Mouse (Mus musculus): ENCODE results near the gene Ppp1r12a. TPM values are rescaled to one million over a fixed set of nuclear protein-coding genes. Genes with fewer than 3 reads are reported as not detected.

Ppp1r12a gene
- polyA plus RNA-seq, 1 experiment from 2014 or later, result 90.8 TPM

DNA sequence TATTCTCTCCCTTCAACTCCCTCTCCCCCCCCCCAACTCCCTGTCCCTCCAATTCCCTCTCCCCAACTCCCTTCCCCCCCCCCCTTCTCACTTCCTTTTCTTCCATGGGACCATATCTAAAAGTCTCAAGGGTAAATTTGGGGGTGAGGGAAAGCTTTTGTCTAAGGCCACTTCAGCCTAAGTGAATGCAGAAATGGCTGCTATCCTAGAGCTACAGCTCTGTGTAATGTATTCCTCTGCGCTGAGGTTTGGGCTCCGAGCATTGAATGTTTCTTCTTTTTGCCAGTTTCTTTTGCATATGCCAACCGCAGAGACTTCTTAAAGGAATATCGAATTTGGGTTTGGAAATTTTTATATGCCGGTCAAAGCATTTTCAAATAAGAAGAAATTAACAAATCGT lies 28.7 kb upstream of the Ppp1r12a start:
- no peaks in the 10 kb centered on the region for H3K36me3 ChIP-seq (ENCODE audit: control insufficient read depth, insufficient read depth, low read length)
- H3K4me1 ChIP-seq (ENCODE audit: control insufficient read depth, insufficient read depth, low read length), result no peaks in the 10 kb centered on the region
- 91% methylated on average over 6 of the region's 6 CpGs for WGBS
- H3K27ac ChIP-seq (ENCODE audit: low read depth, low read length), result no peak overlapping the region
- DNase-seq (ENCODE audit: low spot score) (no peak), ATAC-seq (ENCODE audit: insufficient read depth, low FRiP score, low TSS enrichment) (no peak)
- no peak overlapping the region for H3K9ac ChIP-seq (ENCODE audit: low read length)
- no peak overlapping the region for H3K4me3 ChIP-seq (ENCODE audit: low read depth, low read length)
- no peak overlapping the region for H3K4me2 ChIP-seq (ENCODE audit: low read depth)
- no peaks in the 10 kb centered on the region for H3K9me3 ChIP-seq (ENCODE audit: control insufficient read depth, low read length)
- H3K27me3 ChIP-seq (ENCODE audit: control insufficient read depth, insufficient read depth, low read length), result no peaks in the 10 kb centered on the region

DNA sequence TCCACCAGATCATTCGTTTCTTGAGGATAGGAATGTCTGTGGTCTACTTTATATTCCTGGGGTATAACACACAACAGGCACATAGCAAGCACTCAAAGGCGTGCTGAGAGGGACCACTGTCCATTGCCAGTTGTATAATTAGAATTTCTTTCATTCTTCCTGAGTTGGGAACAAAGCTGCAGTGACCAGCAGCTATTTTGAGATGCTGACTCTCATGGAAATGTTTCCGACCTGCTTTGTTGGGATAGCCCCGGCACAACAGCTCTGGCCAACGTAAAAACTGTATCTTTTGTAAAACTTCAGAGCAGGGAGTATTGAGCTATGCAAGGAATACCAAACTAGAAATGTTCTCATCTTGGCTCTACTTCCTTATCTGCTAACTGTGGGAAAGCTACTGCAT lies 28.2 kb upstream of the Ppp1r12a start:
- no peaks in the 10 kb centered on the region for H3K4me1 ChIP-seq (ENCODE audit: control insufficient read depth, insufficient read depth, low read length)
- no peaks in the 10 kb centered on the region for H3K27me3 ChIP-seq (ENCODE audit: control insufficient read depth, insufficient read depth, low read length)
- DNase-seq (ENCODE audit: low spot score) (no peak), ATAC-seq (ENCODE audit: insufficient read depth, low FRiP score, low TSS enrichment) (no peak)
- 79% methylated on average over 5 of the region's 5 CpGs for WGBS
- no peak overlapping the region for H3K4me2 ChIP-seq (ENCODE audit: low read depth)
- no peak overlapping the region for H3K9ac ChIP-seq (ENCODE audit: low read length)
- no peaks in the 10 kb centered on the region for H3K9me3 ChIP-seq (ENCODE audit: control insufficient read depth, low read length)
- no peaks in the 10 kb centered on the region for H3K36me3 ChIP-seq (ENCODE audit: control insufficient read depth, insufficient read depth, low read length)
- no peak overlapping the region for H3K4me3 ChIP-seq (ENCODE audit: low read depth, low read length)
- no peak overlapping the region for H3K27ac ChIP-seq (ENCODE audit: low read depth, low read length)

DNA sequence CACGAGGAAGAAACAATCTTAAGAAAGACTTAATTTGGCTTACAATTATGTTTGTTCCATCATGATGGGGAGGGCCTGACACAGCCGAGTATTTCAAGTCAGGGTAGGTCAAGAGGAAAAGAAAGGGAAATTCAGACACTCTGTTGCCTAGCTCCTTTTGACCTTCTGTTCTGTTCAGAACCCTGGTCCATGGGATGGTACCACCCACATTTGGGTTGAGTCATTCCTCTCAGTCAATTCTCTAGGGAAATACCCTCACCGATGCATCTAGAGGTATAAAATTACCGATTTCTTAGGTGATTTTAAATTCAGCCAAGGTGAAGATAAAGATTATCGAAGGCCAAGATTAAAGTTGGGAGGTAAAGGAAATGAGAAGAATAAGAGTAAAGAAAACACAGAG lies 23.6 kb upstream of the Ppp1r12a start:
- Histone ChIP-seq H3K4me3 (ENCODE audit: low read depth, low read length) (no peak overlapping the region), H3K36me3 (ENCODE audit: control insufficient read depth, insufficient read depth, low read length) (no peaks in the 10 kb centered on the region), H3K9ac (ENCODE audit: low read length) (no peak overlapping the region), H3K9me3 (ENCODE audit: control insufficient read depth, low read length) (no peaks in the 10 kb centered on the region), H3K27me3 (ENCODE audit: control insufficient read depth, insufficient read depth, low read length) (no peaks in the 10 kb centered on the region), H3K27ac (ENCODE audit: low read depth, low read length) (no peak overlapping the region), H3K4me1 (ENCODE audit: control insufficient read depth, insufficient read depth, low read length) (no peaks in the 10 kb centered on the region), H3K4me2 (ENCODE audit: low read depth) (no peak overlapping the region)
- 91% methylated on average over 5 of the region's 5 CpGs for WGBS
- DNase-seq (ENCODE audit: low spot score) (no peak), ATAC-seq (ENCODE audit: insufficient read depth, low FRiP score, low TSS enrichment) (no peak)

DNA sequence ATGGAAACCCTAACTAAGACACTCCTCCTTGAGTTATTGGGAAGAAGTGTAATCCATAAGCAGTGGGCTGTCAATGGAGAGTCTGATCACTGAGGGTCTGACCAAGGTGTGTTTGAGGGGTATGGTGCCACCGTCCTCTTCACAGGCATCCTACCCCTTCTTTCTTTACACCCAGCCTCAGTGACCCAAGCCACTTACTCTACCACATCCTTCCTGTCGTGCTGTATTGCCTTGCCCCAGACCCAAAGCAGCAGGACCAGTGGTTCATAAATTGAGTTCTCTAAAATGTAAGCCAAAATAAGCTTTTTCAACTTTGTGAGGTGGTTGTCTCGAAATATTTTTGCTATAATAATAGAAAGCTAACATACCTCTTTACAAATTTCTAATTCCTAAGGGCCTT lies 22.2 kb upstream of the Ppp1r12a start:
- H3K36me3 ChIP-seq (ENCODE audit: control insufficient read depth, insufficient read depth, low read length), result no peaks in the 10 kb centered on the region

DNA sequence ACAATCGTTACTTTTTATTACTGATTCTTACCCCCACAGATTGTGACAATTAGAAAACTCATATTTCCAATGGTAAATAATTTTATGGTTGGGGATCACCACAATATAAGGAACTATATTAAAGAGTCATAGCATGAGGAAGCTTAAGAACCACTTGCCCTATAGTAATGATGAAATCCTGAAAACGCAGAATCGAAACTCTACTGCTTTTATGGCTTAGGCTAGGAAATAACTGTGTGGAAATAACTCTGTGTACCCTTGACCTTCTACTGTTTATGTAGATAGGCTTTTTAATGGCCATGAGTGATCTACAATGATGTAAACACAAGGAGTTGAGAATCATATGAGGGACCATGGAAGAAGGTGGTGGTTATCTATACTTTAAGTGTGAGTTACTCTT lies 21.3 kb upstream of the Ppp1r12a start:
- no peak for DNase-seq (ENCODE audit: low spot score)
- 88% methylated on average over 3 of the region's 3 CpGs for WGBS
- H3K4me2 ChIP-seq (ENCODE audit: low read depth), result no peak overlapping the region
- no peaks in the 10 kb centered on the region for H3K9me3 ChIP-seq (ENCODE audit: control insufficient read depth, low read length)
- H3K4me1 ChIP-seq (ENCODE audit: control insufficient read depth, insufficient read depth, low read length), result no peaks in the 10 kb centered on the region
- no peak overlapping the region for H3K27ac ChIP-seq (ENCODE audit: low read depth, low read length)
- H3K4me3 ChIP-seq (ENCODE audit: low read depth, low read length), result no peak overlapping the region
- H3K9ac ChIP-seq (ENCODE audit: low read length), result no peak overlapping the region
- H3K36me3 ChIP-seq (ENCODE audit: control insufficient read depth, insufficient read depth, low read length), result no peaks in the 10 kb centered on the region
- no peak for ATAC-seq (ENCODE audit: insufficient read depth, low FRiP score, low TSS enrichment)
- no peaks in the 10 kb centered on the region for H3K27me3 ChIP-seq (ENCODE audit: control insufficient read depth, insufficient read depth, low read length)

More for the DNA sequence above, 22.2 kb upstream of the Ppp1r12a start:
- no peaks in the 10 kb centered on the region for H3K27me3 ChIP-seq (ENCODE audit: control insufficient read depth, insufficient read depth, low read length)
- H3K9me3 ChIP-seq (ENCODE audit: control insufficient read depth, low read length), result no peaks in the 10 kb centered on the region
- WGBS, result 76% methylated on average over 3 of the region's 3 CpGs
- no peak for ATAC-seq (ENCODE audit: insufficient read depth, low FRiP score, low TSS enrichment)
- no peaks in the 10 kb centered on the region for H3K4me1 ChIP-seq (ENCODE audit: control insufficient read depth, insufficient read depth, low read length)
- H3K9ac ChIP-seq (ENCODE audit: low read length), result no peak overlapping the region
- DNase-seq (ENCODE audit: low spot score), result no peak
- no peak overlapping the region for H3K4me3 ChIP-seq (ENCODE audit: low read depth, low read length)
- H3K4me2 ChIP-seq (ENCODE audit: low read depth), result no peak overlapping the region
- no peak overlapping the region for H3K27ac ChIP-seq (ENCODE audit: low read depth, low read length)

DNA sequence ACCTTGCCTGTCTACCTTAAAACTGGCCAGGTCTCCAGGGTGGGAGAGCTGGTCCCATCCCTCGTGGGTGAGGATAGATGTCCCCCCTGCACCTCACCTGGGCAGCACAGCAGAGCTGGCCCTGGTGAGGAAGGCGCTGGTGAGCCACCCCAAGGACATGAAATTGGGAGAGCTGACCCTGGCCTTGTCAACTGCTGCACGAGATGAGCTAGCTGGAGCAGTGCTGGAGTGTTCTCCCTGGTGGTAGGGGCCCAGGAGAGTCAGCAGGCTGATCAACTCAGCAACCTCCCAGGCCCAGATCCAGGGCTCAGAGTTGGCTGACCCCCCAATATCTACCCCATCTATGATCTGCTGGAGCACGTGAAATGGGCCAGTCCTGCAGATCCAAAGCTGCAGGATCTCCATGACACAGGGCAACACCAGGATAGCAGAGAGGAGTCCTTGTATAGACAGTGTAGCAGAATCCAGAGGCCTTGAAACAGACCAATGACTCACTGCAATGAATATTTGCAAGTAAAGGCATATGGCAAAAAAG lies 17.9 kb upstream of the Ppp1r12a start:
- no peak overlapping the region for H3K9ac ChIP-seq (ENCODE audit: low read length)
- H3K27me3 ChIP-seq (ENCODE audit: control insufficient read depth, insufficient read depth, low read length), result no peaks in the 10 kb centered on the region
- ATAC-seq (ENCODE audit: insufficient read depth, low FRiP score, low TSS enrichment), result no peak
- no peak overlapping the region for H3K4me3 ChIP-seq (ENCODE audit: low read depth, low read length)
- WGBS, result 78% methylated on average over 4 of the region's 4 CpGs
- no peaks in the 10 kb centered on the region for H3K9me3 ChIP-seq (ENCODE audit: control insufficient read depth, low read length)
- no peaks in the 10 kb centered on the region for H3K4me1 ChIP-seq (ENCODE audit: control insufficient read depth, insufficient read depth, low read length)
- H3K27ac ChIP-seq (ENCODE audit: low read depth, low read length), result no peak overlapping the region
- no peak for DNase-seq (ENCODE audit: low spot score)
- H3K36me3 ChIP-seq (ENCODE audit: control insufficient read depth, insufficient read depth, low read length), result no peaks in the 10 kb centered on the region
- no peak overlapping the region for H3K4me2 ChIP-seq (ENCODE audit: low read depth)

DNA sequence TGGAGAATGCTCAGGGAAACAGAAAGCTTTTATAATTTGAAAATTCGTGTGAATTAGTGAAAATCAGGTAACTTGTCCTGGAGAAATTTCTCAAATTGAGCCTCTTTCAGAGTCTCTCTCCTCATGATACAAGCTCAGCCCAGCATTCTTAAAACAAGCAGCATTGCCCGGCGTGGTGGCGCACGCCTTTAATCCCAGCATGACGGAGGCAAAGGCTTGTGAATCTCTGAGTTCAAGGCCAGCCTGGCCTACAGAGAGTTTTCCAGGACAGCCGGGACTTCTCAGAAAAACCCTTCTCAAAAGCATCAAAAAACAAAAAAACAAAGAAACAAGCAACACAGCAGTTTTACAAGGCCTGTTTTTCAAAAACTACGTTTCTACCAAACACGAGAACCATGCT lies 16.3 kb upstream of the Ppp1r12a start:
- Histone ChIP-seq H3K9me3 (ENCODE audit: control insufficient read depth, low read length) (no peaks in the 10 kb centered on the region), H3K9ac (ENCODE audit: low read length) (no peak overlapping the region), H3K4me1 (ENCODE audit: control insufficient read depth, insufficient read depth, low read length) (no peaks in the 10 kb centered on the region), H3K4me3 (ENCODE audit: low read depth, low read length) (no peak overlapping the region), H3K4me2 (ENCODE audit: low read depth) (no peak overlapping the region), H3K27ac (ENCODE audit: low read depth, low read length) (no peak overlapping the region), H3K27me3 (ENCODE audit: control insufficient read depth, insufficient read depth, low read length) (no peaks in the 10 kb centered on the region), H3K36me3 (ENCODE audit: control insufficient read depth, insufficient read depth, low read length) (no peaks in the 10 kb centered on the region)
- ATAC-seq (ENCODE audit: insufficient read depth, low FRiP score, low TSS enrichment) (no peak), DNase-seq (ENCODE audit: low spot score) (no peak)
- 86% methylated on average over 9 of the region's 9 CpGs for WGBS

DNA sequence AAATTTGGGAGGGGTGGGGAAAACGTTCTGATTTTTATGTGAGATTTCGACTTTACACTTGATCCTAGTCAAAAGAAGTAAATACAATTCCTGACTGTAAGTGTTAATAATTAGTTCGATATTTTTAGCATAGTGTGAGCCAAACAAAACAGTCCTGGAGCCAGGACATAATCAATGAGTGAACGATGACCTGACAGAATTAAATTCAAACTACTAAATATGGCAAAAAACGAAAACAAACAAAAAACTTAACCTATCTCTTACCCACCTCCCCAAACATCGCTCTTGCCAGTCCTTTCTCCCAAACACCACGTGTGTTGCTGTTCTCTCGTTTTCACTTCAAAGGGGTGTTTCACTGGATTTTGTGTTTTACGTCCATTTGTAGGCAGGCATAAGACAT lies 15.0 kb upstream of the Ppp1r12a start:
- 80% methylated on average over 9 of the region's 9 CpGs for WGBS
- no peak for DNase-seq (ENCODE audit: low spot score)
- no peak for ATAC-seq (ENCODE audit: insufficient read depth, low FRiP score, low TSS enrichment)
- H3K27me3 ChIP-seq (ENCODE audit: control insufficient read depth, insufficient read depth, low read length), result no peaks in the 10 kb centered on the region
- H3K27ac ChIP-seq (ENCODE audit: low read depth, low read length), result no peak overlapping the region
- no peaks in the 10 kb centered on the region for H3K4me1 ChIP-seq (ENCODE audit: control insufficient read depth, insufficient read depth, low read length)
- no peak overlapping the region for H3K4me3 ChIP-seq (ENCODE audit: low read depth, low read length)
- no peaks in the 10 kb centered on the region for H3K9me3 ChIP-seq (ENCODE audit: control insufficient read depth, low read length)
- no peaks in the 10 kb centered on the region for H3K36me3 ChIP-seq (ENCODE audit: control insufficient read depth, insufficient read depth, low read length)
- no peak overlapping the region for H3K4me2 ChIP-seq (ENCODE audit: low read depth)
- H3K9ac ChIP-seq (ENCODE audit: low read length), result no peak overlapping the region

DNA sequence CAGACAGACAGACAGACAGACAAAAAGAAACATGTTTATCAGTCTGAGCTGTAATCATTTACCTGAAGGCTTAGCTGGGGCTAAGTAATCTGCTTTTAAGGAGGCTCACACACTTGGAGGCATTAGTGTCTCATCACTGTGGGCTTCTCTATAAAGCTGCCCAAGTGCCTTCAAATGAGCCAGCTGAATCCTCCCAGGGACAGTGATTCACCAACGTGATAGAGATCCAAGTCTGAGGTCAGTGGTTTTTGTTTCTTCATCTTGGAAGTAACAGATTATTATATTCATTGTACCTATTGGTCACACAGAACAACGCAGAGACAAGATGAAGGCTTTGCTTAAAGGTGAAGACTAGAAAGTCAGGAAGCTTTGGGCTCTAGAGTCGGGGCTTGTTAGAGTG lies 8.7 kb upstream of the Ppp1r12a start:
- Histone ChIP-seq H3K27me3 (ENCODE audit: control insufficient read depth, insufficient read depth, low read length) (no peaks in the 10 kb centered on the region), H3K27ac (ENCODE audit: low read depth, low read length) (no peak overlapping the region), H3K36me3 (ENCODE audit: control insufficient read depth, insufficient read depth, low read length) (no peaks in the 10 kb centered on the region), H3K4me3 (ENCODE audit: low read depth, low read length) (no peak overlapping the region), H3K4me2 (ENCODE audit: low read depth) (no peak overlapping the region), H3K4me1 (ENCODE audit: control insufficient read depth, insufficient read depth, low read length) (no peaks in the 10 kb centered on the region), H3K9me3 (ENCODE audit: control insufficient read depth, low read length) (no peaks in the 10 kb centered on the region), H3K9ac (ENCODE audit: low read length) (no peak overlapping the region)
- DNase-seq (ENCODE audit: low spot score) (no peak), ATAC-seq (ENCODE audit: insufficient read depth, low FRiP score, low TSS enrichment) (no peak)
- WGBS, result 81% methylated on average over 3 of the region's 3 CpGs
